Mouse (Mus musculus) urinary bladder, postnatal 25 days (tissue): ENCODE data around the gene Wdr74.

Source experiments
- DNase-seq: peaks from one replicate; pipeline ENCODE4 v3.0.0; 2022; ENCODE audit warnings: low spot score

Gene Wdr74

DNA sequence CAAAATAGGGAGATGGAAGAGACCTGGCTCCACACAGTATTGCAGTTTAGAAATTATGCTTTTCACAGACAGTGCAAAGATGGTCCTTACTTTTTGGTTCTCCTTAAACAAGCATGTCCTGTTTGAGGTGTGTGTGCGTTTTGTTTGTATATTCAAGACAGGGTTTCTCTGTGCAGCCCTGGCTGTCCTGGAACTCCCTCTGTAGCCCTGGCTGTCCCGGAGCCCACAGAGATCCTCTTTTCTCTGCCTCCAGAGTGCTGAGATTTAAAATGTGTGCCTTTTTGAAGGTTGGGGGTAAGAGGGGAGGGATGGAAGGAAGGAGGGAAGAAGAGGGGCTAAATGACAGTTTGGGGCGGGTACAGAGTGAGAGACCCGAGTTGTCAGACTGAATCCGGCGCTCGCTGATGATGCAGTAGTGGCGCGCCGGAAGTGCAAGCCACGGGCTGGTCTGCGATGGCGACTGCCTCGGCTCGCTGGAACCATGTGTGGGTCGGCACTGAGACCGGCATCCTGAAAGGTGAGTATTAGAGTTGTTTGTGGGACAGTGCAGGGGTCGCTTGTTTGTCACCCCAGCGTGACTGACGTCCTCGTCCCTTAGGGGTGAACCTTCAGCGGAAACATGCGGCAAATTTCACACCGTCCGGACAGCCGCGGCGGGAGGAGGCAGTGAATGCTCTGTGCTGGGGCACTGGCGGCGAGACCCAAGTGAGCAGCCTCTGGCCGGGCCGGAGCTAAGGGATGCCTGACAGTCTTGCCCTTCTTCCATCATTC is at the start of gene Wdr74:
TSS of gene Wdr74 (plus strand) at position 439 of the 771 bp plus-strand sequence.
- DNase-seq: peak; percentile 93

DNA sequence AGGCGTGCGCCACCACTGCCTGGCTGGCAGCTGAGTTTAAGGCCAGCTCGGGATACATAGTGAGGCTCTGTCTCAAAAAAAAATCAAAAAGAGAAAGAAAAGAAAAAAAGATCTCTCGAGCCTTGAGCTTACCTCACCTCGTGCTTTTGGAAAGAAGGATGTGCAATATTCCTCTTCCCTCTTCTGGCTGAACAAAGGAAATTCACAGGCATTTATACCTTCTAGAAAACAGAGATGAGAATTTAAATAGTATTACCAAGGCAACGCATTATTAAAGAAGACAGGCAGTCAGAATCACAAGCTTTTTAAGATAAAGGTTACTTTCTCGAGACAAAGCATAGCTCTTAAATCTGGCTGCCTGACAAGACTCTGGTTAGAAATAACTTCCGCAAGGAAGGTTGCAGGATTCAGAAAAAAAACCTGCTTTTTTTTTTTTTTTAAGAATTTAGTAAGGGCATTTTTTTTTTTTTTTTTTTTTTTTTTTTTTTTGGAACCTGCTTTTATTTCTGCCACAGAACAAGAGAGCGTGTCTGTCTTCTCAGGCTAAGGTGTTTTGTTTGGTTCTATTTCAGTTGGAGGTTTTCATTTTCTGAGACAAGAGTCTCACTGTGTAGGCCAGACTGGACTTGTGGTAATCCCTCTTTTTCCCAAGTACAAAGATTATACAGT is 43.6 kb upstream of the Wdr74 start:
- DNase-seq: no peak

DNA sequence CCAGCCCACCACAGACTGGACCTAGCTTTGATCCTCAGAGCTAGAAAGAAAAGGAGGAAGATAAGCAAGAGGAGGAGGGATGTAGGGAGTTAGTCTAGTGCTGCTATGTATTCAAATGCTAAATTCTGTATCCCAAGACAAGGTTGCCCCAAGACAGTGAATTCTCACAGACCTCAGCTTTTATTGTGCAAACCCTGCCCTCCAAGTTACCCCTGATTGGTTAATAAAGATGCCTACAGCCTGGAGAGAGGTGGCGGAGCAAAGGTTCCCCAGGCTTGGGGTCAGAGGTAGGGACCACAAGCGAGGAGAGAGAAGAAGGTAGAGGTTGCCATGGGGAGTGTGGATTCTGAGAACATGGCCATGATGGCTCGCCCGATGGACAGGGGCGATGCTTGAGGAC is 42.9 kb upstream of the Wdr74 start:
- no peak for DNase-seq

DNA sequence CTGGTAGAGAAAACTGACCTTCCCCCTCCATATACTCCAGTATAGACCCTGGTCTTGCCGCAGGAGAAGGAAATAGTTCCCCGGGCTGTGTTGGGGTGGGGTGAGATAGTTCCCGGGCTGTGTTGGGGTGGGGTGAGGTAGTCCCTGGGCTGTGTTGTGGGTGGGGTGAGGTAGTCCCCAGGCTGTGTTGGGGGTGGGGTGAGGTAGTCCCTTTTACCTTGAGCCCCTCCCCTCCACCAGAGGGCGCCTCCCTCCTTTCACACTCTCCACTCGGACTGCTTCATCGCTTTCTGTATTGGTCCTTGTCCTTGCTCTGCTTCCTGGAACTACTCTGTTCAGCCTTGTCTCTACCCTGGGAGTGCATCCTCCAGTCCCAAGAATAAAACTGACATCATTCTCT is 40.3 kb upstream of the Wdr74 start:
- DNase-seq: no peak

DNA sequence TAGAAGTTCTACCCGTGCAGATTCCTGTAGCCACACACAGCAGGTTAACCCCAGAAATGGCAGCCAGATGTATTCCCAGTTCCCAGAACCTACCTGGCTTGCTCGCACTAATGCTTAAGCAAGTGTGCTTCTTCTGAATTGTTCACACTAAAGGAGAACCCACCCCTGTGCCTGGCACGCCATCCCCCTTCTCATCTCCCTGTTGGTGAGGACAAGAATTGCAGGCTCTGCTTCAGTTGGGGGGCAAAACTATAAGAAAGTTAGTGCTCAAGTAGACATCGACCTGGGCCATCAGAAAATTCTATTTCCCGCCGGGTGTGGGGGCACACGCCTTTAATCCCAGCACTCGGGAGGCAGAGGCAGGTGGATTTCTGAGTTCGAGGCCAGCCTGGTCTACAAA is 36.0 kb upstream of the Wdr74 start:
- no peak for DNase-seq

DNA sequence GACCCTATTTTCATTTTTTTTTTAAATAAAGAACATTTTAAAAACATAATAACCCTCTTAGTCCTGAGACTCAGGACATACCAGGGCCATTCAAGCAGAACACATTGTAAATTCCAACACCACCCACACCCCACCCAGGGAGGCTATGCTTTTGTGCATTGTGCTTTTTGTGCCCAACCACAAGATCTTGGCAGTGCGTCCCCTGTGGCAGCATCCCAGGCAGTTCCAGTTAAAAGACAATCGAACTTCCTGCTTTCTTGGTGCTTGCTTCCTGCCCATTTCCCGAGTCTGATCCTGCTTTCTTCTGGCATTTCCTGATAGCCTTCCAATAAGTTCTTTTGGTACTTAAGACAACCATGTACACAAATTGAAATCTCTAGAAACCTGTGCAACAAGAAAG is 33.2 kb upstream of the Wdr74 start:
- DNase-seq: no peak

DNA sequence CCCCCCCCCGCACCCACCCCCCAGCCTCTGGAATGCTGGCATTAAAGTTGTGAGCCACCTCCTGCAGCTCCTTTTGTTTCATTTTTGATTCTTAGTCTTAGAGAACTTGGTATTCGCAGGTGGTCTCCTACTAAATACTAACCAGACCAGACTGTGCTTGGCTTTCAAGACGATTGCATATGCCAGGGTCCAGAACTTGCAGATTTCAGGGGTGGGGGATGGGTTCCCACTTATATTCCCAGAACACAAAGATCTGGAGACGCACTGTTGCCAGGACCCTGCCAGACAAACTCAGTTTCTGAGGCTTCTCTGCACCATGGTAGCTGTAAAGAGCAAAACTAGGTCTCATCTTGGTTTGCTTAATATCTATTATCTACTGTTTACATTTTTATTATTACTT is 32.1 kb upstream of the Wdr74 start:
- no peak for DNase-seq

DNA sequence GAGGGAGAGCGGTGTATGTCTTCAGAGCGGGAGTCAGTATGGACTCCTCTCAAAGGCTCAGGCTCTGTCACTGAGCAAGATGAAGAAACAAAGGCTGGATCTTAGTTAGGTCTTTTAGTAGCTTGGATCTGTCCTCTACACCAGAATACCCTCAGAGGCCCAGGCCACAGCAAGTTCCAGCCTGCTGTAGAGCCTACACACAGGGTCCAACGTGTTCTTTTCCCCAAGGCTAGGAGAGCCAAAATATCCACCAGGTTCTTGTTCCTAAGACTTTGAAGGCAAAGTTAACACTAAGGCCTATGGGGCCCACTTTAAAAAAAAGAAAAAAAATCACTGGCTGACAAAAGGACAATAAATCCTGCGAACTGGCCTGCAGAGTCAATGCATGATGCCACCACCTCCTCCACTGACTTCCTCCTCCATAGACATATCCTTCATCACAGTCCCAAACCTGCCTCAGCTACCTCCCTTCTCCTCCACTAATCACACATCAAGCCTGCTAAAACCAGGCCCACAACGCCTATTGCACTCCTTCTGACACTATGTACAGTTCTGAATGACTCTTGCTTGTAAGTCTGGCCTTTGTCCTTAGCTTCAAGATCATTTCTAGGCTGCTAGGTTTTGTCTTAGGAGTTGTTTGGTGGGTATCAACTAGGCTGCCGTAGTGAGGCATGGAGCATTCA is 30.5 kb upstream of the Wdr74 start:
- no peak for DNase-seq

DNA sequence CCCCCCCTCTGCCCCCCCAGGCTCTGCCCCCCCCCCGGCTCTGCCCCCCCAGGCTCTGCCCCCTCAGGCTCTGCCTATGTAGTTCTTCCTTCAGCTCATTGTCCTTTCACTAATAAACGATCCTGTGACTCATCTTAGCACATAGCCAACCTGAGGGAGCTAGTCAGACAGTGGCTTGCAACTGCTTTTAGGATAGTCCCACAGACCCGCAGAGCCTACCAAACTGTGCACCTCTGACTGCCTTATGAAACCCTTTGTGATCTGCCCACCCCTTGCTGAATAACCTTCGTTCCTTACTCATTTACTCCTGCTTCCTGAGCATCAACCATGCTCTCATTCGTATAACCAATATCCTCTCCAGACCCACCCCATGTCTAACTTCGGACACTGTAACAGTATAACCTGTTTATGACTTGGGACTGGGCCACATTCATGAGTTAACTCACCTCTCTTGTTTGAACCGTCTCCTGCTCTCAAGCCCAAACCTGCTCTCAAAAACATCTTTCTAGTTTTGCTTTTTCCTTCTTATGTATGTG is 29.4 kb upstream of the Wdr74 start:
- DNase-seq: no peak

DNA sequence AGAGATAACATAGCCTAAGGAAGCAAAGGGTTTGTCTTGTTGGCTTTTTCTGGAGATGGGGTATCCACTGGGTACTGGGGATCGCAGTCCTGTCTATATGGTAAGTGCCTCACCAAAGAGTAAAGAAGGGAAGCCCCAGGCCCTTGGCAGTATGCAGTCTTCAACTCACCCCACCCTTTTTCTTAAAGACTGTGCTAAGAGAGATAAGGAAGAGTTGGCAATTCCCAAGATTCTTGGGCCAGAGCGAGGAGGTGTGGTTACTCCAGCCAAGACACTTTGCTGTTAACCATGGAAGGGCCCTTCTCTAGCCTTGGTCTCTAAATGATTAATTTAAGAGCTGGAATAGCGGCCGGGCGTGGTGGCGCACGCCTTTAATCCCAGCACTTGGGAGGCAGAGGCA is 28.7 kb upstream of the Wdr74 start:
- DNase-seq: no peak

DNA sequence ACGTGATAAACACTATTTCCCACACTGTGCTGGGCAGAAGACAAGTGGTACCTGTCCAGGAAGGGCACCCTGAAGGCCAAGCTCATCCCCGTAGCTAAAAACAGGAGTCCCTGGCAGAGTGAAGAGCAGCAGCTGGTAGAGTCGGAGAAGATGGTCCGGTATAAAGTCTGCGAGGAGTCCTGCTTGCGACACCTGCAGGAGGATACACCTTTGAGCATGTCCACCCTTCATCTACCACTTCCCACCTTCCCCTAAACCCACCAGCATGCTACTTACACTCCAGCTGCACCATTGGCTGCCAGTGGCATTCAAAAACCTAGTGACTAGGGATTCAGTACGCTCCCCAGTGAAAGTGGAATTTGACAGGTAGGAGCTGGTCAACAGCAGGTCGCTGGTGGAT is 26.7 kb upstream of the Wdr74 start:
- DNase-seq: no peak

DNA sequence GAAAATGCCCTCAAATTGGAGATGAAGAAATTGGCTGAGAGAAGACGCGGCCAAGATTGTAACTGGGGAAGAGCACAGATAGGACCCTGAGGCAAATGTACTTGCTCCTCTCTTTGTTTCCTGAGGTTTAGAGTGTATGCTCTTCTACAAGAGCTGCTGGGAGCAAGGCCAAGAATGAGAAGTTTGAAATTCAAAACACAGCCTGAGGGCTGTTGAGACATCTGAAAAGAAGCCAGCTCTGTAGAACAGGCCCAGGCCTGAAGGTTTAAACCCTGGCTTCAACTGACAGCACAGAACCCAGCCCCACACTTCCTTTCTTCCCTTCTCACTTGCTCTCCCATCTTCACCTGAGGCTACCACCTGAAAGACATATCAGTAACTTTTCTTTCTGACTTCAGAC is 25.6 kb upstream of the Wdr74 start:
- DNase-seq: no peak

DNA sequence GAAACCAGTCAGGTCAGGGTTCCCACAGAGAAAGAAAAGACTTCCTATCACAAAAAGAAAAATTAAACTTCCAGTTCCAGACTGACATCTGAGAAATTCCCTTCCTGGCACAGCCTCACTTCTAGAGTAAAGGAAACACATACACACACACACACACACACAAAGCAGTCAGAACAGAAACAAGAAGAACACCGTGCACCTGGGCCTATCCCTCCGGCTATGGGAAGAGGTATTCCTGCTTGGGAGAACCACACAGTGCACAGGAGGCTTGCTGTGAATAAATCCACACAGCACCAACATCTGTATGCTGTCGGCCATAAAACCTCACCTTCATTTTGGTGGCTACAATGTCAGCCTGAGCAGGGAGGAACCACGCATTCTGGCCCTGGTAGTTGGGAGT is 24.1 kb upstream of the Wdr74 start:
- DNase-seq: no peak

DNA sequence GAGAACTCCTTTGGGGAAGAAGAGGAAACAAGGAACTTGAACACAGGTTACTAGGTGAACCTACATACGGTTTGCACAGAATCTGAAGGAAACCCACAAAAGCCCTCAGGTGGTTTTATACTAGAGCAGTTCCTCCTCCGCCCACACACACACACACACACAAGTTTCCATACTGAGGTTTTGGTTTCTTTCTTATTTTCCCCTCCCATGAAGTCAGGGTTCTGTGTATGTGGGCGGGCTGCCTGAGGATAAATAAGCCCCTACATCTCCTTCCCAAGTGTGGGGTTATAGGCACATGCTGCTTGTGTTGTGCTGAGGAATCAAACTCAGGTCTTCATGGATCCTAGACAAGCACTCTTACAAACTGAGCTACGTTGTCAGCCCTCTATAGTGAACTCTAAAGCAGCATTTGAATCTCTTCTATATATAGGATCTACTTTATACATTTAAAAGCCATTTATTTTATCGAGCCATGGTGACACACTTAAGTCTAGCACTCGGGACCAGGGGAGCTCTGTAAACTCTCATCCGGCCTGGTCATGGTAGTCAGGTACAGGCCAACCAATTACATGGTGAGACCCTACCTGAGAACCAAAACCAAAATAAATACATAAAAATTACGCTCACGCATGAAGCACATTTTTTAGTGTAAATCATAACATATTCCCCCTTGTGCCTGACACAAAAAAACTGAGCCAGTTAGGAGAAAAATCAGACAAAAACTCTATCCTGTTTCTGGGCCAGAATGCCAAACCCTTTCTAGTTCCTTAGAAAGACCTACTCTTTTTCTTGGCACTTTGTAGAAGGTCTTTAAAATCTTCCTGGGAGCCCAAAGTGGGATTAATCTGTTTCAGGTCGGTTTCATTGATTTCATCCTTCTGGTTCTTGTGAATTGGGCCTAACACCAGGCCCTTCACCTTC is 23.4 kb upstream of the Wdr74 start:
- no peak for DNase-seq

DNA sequence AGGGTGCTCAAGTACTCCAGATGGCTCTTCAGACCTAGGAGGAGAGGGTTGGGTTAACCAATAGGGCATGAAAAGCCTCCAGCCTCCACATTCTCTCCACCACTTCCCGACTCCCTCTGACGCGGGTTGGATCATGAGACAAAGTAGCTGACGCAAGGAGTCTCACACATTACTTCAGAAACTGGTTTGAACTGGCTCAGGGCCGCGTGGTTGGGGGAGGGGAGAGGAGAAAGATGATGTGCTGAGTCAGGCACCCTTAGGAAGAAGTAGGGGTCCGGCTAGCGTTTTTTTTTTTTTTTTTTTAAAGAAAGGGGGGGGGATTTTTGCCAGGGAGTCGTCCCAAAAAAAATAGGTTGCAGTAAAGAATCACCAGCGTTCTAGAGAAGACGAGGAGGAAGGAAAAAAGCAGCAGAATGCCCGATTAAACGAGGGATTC is 22.7 kb upstream of the Wdr74 start:
- DNase-seq: peak; percentile 72

DNA sequence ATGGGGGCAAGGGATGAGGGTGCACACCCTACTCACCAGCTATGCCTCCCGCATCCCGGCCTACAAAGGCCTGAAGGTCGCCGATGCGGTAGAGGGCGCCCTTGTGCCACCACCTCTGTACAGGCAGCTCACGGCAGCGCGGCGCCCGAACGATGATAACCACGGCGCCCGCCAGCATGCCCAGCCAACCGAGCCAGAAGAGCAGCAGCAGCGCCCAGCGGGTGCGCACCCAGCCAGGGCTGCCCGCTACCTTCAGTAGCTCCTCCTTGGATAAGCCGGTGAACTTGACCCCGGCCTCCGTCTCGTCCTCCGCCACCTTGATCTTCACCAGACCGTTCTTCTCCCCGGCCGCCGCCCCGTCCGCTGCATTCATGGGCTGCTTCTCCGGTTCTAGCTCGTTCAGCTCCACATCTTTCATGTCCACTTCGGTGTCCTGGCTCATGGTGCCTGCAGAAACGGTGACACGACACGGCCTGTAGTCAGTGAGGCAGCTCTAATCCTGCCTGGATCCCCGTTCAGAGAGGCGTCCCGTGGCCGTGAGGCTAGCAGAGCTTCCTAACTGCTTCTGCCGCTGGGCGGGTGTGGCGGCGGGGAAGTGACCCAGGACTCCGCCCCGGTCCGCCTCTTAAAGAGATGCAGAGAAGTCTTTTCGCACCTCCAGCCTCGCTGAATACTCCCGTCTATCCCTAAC is 22.2 kb upstream of the Wdr74 start:
- peak; percentile 88 for DNase-seq

DNA sequence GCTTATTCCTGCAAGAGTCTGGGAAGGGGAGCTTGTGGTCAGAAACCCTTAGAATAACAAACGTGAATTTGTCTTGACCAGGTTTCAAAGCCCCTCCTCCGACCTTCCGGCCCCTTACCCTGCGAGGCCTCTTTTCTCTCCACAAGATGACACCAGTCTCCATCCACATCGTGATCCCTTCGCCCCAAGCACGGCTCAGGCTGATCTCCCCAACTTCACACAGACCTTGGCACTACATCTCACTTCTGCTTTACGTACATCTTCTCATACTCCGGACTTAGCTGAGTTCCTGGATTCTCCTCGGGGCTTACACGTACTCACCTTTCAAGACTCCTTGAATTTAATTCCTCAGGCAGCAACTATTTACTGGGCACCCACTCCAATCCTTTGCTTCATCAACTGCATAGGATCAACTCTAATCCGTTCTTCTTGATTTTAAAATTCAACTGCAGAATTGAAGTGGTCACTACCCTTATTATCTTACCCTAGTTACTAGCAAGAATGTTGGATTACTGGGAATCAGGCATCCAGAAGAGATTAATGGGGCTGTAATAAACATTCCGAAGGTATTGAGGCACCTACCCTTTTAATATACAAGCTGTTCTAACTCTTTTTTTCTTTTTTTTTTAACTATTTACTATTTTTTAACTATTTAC is 21.5 kb upstream of the Wdr74 start:
- no peak for DNase-seq

DNA sequence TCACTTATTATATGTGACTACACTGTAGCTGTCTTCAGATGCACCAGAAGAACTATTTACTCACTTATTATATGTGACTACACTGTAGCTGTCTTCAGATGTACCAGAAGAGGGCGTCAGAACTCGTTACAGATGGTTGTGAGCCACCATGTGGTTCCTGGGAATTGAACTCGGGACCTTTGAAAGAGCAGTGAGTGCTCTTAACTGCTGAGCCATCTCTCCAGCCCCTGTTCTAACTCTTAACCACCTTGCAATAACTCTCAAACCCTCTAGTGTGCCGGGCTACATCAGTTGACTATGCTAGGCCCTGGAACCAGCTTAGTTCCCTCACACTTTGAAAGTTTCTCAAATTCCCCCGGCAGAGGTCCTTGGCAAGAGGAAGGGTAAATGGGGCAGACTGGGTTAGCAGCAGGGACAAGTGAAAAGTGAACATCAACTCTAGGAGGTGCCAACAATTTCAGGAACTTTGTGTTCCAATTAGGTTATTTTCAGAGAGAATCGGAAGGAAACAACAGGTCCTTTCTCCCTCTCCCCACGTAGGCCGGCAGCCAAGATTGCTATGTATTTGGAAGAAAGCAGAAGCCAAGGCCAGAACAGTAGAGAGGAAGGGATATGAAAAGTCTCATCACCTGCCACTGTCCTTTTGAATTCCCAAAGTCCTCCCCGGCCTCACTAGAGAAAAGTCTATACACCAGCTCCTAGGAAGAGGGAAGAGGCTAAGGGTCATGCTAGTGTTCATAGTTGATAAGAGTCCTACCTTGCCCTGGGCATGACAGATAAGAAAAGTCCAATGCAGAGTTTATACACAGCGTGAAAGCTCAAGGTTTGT is 20.8 kb upstream of the Wdr74 start:
- no peak for DNase-seq

DNA sequence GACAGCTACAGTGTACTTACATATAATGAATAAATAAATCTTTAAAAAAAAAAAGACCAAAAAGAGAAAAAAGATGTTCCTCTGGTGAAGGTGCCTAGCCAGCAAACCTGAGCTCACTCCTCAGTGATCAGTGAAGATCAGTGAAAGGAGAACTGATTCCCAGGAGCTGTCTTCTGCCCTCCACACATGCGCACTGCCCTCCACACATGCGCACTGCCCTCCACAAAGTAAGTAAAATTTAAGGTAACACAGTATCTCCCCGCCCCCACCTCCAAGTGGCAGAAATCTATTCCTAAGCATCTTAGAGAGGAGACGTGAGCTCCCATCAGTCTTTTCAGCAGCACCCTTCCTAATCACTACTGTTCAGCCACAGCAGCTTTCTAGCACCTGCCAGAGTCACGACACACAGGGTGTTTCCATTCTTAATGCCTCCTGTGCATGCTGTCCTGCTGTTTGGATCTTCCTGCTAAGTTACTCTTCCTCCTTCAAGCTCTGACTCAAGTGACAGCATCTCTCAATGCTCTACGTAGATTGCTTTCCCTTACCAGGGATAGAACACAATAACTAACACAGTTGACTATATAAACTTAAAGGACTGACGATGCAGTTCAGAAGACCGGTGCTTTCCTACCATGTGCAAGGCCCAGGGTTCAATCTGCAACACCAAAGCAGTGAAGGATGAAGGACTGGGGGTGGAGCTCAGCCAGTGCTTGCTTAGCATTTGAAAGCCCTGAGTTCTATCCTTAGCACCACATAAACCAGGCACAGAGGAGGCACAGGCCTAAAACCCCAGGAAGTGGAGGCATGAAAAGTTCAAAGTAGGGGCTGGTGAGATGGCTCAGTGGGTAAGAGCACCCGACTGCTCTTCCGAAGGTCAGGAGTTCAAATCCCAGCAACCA is 19.5 kb upstream of the Wdr74 start:
- no peak for DNase-seq
